Mouse (Mus musculus) effector memory CD4-positive, alpha-beta T cell, adult 5 months (primary cell): ENCODE results near the gene Ak3. TPM values are rescaled to one million over a fixed set of nuclear protein-coding genes. Genes with fewer than 3 reads are reported as not detected.

ENCODE experiments used
- polyA plus RNA-seq: library from polyadenylated mRNA; unstranded; fragments of 100-300 nt; shearing (Covaris generic); gene quantifications from one replicate; pipeline ENCODE4 v1.2.1, GENCODE M21; 2017

The Ak3 gene
- 18.7 TPM for polyA plus RNA-seq

GRCm38 (mm10) chr19:29047334-29048170 lies at the start of gene Ak3:
TSS of gene Ak3 (minus strand) at chr19:29047961.

GRCm38 (mm10) chr19:28990194-28990589 lies 57.6 kb downstream of the Ak3 start, which contains the start of gene Cdc37l1:
TSS of gene Cdc37l1 (plus strand) at chr19:28990352.

Other genes starting within 250 kb of the Ak3 start
- 0.19 TPM for gene Slc1a1, start 212.9 kb downstream of the Ak3 start, polyA plus RNA-seq
- gene Plpp6, start 84.0 kb downstream of the Ak3 start, polyA plus RNA-seq, result 20.3 TPM
- 0.39 TPM for gene 4430402I18Rik, start 80.2 kb downstream of the Ak3 start, polyA plus RNA-seq
- 67.9 TPM for gene Cdc37l1, start 57.6 kb downstream of the Ak3 start, polyA plus RNA-seq
- gene Rcl1, start 53.4 kb upstream of the Ak3 start, polyA plus RNA-seq, result 88.0 TPM
- gene Jak2, start 203.9 kb upstream of the Ak3 start, polyA plus RNA-seq, result 250 TPM